Mouse (Mus musculus) midbrain, embryonic 13.5 days (tissue): Measurements from ENCODE around the gene Smbd1. TPM values are rescaled to one million over a fixed set of nuclear protein-coding genes. Genes with fewer than 3 reads are reported as not detected.

Source experiments
- ATAC-seq: fragments of 200-750 bp; cut with Nextera tagmentation; 2 replicates; pipeline ENCODE4 v1.8.0; 2017; ENCODE audit warnings: mild to moderate bottlenecking, moderate TSS enrichment, moderate library complexity
- H3K27ac ChIP-seq: fragments of 300-500 bp; sonication (generic); 2 replicates; pipeline ENCODE4 v1.5.1; 2015; ENCODE audit warnings: inconsistent platforms, mild to moderate bottlenecking, moderate library complexity
- H3K27me3 ChIP-seq: fragments of 300-500 bp; sonication (generic); 2 replicates; pipeline ENCODE4 v1.6.1; 2015; ENCODE audit warnings: mild to moderate bottlenecking, inconsistent platforms
- H3K36me3 ChIP-seq: fragments of 300-500 bp; sonication (generic); 2 replicates; pipeline ENCODE4 v1.6.1; 2015; ENCODE audit warnings: mild to moderate bottlenecking, inconsistent platforms
- H3K4me1 ChIP-seq: fragments of 300-500 bp; sonication (generic); replicated peaks from 2 replicates; pipeline ENCODE4 v1.6.1; 2015; ENCODE audit warnings: inconsistent platforms
- H3K4me2 ChIP-seq: fragments of 300-500 bp; sonication (generic); replicated peaks from 2 replicates; pipeline ENCODE4 v1.6.1; 2015; ENCODE audit warnings: moderate library complexity, mild to moderate bottlenecking, inconsistent platforms
- H3K4me3 ChIP-seq: fragments of 300-500 bp; sonication (generic); replicated peaks from 2 replicates; pipeline ENCODE4 v1.5.1; 2015; ENCODE audit warnings: mild to moderate bottlenecking, inconsistent platforms
- H3K9ac ChIP-seq: fragments of 300-500 bp; sonication (generic); replicated peaks from 2 replicates; pipeline ENCODE4 v1.6.1; 2015; ENCODE audit warnings: mild to moderate bottlenecking, inconsistent platforms
- H3K9me3 ChIP-seq: fragments of 300-500 bp; sonication (generic); 2 replicates; pipeline ENCODE4 v1.6.1; 2016; ENCODE audit warnings: mild to moderate bottlenecking, inconsistent platforms
- WGBS: fragments of 180-500 bp; shearing (Covaris S2); methylation state at CpG from one replicate; pipeline ENCODE4 v1.1.7; 2015; 5-methylcytosine and 5-hydroxymethylcytosine counted together
- polyA plus RNA-seq: library from polyadenylated mRNA; unstranded; fragments of >200 nt; fragmentation: Nextera tagmentation; extraction: Ambion mirVana; gene quantifications from 2 replicates; pipeline ENCODE4 v1.2.1, GENCODE M21; 2015

The Smbd1 gene
- polyA plus RNA-seq, 1 experiment from 2014 or later, result not detected

- ATAC-seq, result no peak
- no peak overlapping the region for H3K4me3 ChIP-seq
- WGBS, result 90% methylated on average over 7 of the region's 7 CpGs
- no peak overlapping the region for H3K27ac ChIP-seq
- H3K27me3 ChIP-seq, result no peaks in the 10 kb centered on the region
- H3K4me1 ChIP-seq, result peaks cover 5% of the 10 kb centered on the region; the same call in 1 of the 2 replicates
- H3K36me3 ChIP-seq, result no peaks in the 10 kb centered on the region
- no peaks in the 10 kb centered on the region for H3K9me3 ChIP-seq
- H3K4me2 ChIP-seq, result no peak overlapping the region
- no peak overlapping the region for H3K9ac ChIP-seq
Measured at GRCm38 (mm10) chr16:32766904-32767303, 43.4 kb downstream of the Smbd1 start.

DNA sequence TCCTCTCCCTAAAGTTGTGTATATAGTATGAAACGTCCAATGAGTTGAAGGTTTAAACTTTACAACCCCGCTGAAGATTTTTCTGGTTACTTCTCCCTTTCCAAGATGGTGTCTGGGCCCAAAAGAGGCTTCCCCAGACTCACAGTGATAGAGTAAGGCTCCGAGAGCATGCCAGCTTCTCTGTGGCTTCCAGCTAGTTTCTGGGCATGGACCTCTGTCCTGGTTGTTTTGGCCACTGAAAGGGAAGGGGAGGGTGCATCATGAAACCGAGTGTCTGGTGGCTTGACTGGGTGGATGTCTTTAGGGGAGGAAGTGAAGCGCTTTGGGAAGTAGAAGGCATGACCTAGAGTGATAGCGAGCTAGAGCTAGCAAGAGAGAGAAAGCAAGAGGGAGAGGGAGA is 45.3 kb downstream of the Smbd1 start:
- no peak overlapping the region for H3K27ac ChIP-seq
- H3K9me3 ChIP-seq, result no peaks in the 10 kb centered on the region
- 77% methylated on average over 6 of the region's 6 CpGs for WGBS
- no peak overlapping the region for H3K9ac ChIP-seq
- H3K4me3 ChIP-seq, result no peak overlapping the region
- H3K4me2 ChIP-seq, result no peak overlapping the region
- ATAC-seq, result no peak
- H3K4me1 ChIP-seq, result peaks cover 5% of the 10 kb centered on the region; the same call in 1 of the 2 replicates
- no peaks in the 10 kb centered on the region for H3K27me3 ChIP-seq
- H3K36me3 ChIP-seq, result no peaks in the 10 kb centered on the region

- no peak overlapping the region for H3K27ac ChIP-seq
- no peaks in the 10 kb centered on the region for H3K9me3 ChIP-seq
- H3K9ac ChIP-seq, result no peak overlapping the region
- no peak for ATAC-seq
- no peak overlapping the region for H3K4me2 ChIP-seq
- no peaks in the 10 kb centered on the region for H3K27me3 ChIP-seq
- peaks cover 5% of the 10 kb centered on the region; the same call in 1 of the 2 replicates for H3K4me1 ChIP-seq
- H3K36me3 ChIP-seq, result no peaks in the 10 kb centered on the region
- 90% methylated on average over 2 of the region's 2 CpGs for WGBS
- no peak overlapping the region for H3K4me3 ChIP-seq
Measured at GRCm38 (mm10) chr16:32764550-32764949, 45.7 kb downstream of the Smbd1 start.

Other genes with a start within 250 kb of the Smbd1 start
- 35.8 and 45.9 TPM in 2 replicates for gene Tfrc, start 201.6 kb downstream of the Smbd1 start, polyA plus RNA-seq
- 15.6 and 17.7 TPM in 2 replicates for gene Tnk2, start 166.6 kb downstream of the Smbd1 start, polyA plus RNA-seq
- gene Muc4, start 74.6 kb downstream of the Smbd1 start, polyA plus RNA-seq, result not detected in 2 replicates
- not detected in 2 replicates for gene Muc20, start 13.0 kb downstream of the Smbd1 start, polyA plus RNA-seq
- gene Fyttd1, start 67.0 kb upstream of the Smbd1 start, polyA plus RNA-seq, result 110 and 126 TPM in 2 replicates
- 26.2 and 29.2 TPM in 2 replicates for gene Rubcn, start 67.3 kb upstream of the Smbd1 start, polyA plus RNA-seq
- gene Lrch3, start 103.6 kb upstream of the Smbd1 start, polyA plus RNA-seq, result 51.0 and 53.0 TPM in 2 replicates
- 5.7 and 5.9 TPM in 2 replicates for gene Iqcg, start 245.7 kb upstream of the Smbd1 start, polyA plus RNA-seq
- 592 and 613 TPM in 2 replicates for gene Rpl35a, start 246.0 kb upstream of the Smbd1 start, polyA plus RNA-seq